Mouse (Mus musculus) limb, embryonic 14.5 days (tissue): Measurements from ENCODE around the gene Col5a1. TPM values are rescaled to one million over a fixed set of nuclear protein-coding genes. Genes with fewer than 3 reads are reported as not detected.

ENCODE experiments used
- ATAC-seq: fragments of 200-750 bp; cut with Nextera tagmentation; 2 replicates; pipeline ENCODE4 v1.8.0; 2017; ENCODE audit warnings: low read depth, moderate number of reproducible peaks, moderate TSS enrichment; ENCODE audit not compliant: low FRiP score
- DNase-seq: peaks from one replicate; pipeline ENCODE4 v3.0.0-alpha.2; 2015; ENCODE audit warnings: low spot score
- H3K27ac ChIP-seq: fragments of 300-500 bp; sonication (generic); replicated peaks from 2 replicates; pipeline ENCODE4 v1.5.1; 2014; ENCODE audit warnings: low read depth, mild to moderate bottlenecking, low read length, moderate library complexity, mixed read lengths
- H3K27me3 ChIP-seq: fragments of 300-500 bp; sonication (generic); 2 replicates; pipeline ENCODE4 v1.6.1; 2014; ENCODE audit warnings: low read length, mixed read lengths; ENCODE audit not compliant: control insufficient read depth, insufficient read depth
- H3K36me3 ChIP-seq: fragments of 300-500 bp; sonication (generic); 2 replicates; pipeline ENCODE4 v1.6.1; 2014; ENCODE audit warnings: mild to moderate bottlenecking, low read length, moderate library complexity, mixed read lengths; ENCODE audit not compliant: control insufficient read depth, insufficient read depth
- H3K4me1 ChIP-seq: fragments of 300-500 bp; sonication (generic); 2 replicates; pipeline ENCODE4 v1.6.1; 2014; ENCODE audit warnings: antibody characterized with exemption, low read length, mixed read lengths; ENCODE audit not compliant: control insufficient read depth, insufficient read depth
- H3K4me2 ChIP-seq: fragments of 300-500 bp; sonication (generic); replicated peaks from 2 replicates; pipeline ENCODE4 v1.6.1; 2014; ENCODE audit warnings: low read depth, mild to moderate bottlenecking, low read length, moderate library complexity; ENCODE audit not compliant: severe bottlenecking
- H3K4me3 ChIP-seq: fragments of 300-500 bp; sonication (generic); replicated peaks from 2 replicates; pipeline ENCODE4 v1.5.1; 2014; ENCODE audit warnings: low read length
- H3K9ac ChIP-seq: fragments of 300-500 bp; sonication (generic); 2 replicates; pipeline ENCODE4 v1.6.1; 2014; ENCODE audit warnings: mild to moderate bottlenecking, low read depth, low read length, moderate library complexity; ENCODE audit not compliant: severe bottlenecking
- H3K9me3 ChIP-seq: fragments of 300-500 bp; sonication (generic); 2 replicates; pipeline ENCODE4 v1.6.1; 2016; ENCODE audit warnings: low read length; ENCODE audit not compliant: control insufficient read depth
- POLR2A ChIP-seq: fragments of 200-500 bp; IDR thresholded peaks from 2 replicates; pipeline ENCODE4 v1.8.0; 2012; ENCODE audit warnings: inconsistent platforms, mild to moderate bottlenecking, moderate library complexity, borderline replicate concordance; ENCODE audit not compliant: insufficient read depth, insufficient read length; ENCODE audit errors: extremely low read depth
- WGBS: fragments of 180-500 bp; shearing (Covaris S2); extraction: QIAGEN DNeasy Blood & Tissue Kit; methylation state at CpG from one replicate; pipeline ENCODE4 v1.1.7; 2014; 5-methylcytosine and 5-hydroxymethylcytosine counted together
- polyA plus RNA-seq, 2 experiments: library from polyadenylated mRNA; depleted of rRNA in 1 of 2; stranded (reverse) in 1 of 2; unstranded in 1 of 2; fragments of >200 nt; fragmentation: Nextera tagmentation in 1 of 2; extraction: Ambion mirVana in 1 of 2; gene quantifications; 2 replicates each; pipeline versions ENCODE4 v1.2.1 to v1.2.3; 2012 to 2014

Col5a1 gene
- polyA plus RNA-seq (2012; rRNA removed) (298 and 304 TPM in 2 replicates), polyA plus RNA-seq (2014; fragmentation: Nextera tagmentation; extraction: Ambion mirVana) (256 and 260 TPM in 2 replicates)

DNA sequence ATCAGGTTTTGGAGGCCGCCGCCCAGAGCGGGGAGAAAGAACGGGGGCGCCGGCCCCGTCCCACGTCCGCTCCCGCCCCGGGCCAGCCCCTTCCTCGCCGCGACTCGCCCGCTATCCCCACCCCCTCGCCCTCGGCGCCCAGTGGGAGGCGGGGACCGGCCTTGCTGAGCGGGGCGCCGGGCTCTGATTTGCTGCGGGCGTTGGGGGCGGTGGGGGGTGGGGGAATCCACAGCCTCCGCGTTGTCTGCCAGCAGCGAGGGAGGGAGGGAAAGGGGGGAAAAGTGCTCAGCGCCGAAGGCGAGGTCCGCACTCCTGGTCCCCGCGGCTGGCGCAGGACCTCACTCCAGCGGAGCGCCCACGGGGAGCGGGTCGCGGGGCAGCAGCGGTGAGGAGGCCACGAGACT, at the start of gene Col5a1:
Gene Col5a1 (plus strand): TSS at position 278 of the 404 bp plus-strand sequence.
- Histone ChIP-seq H3K27ac (peak within 1 kb of the TSS; percentile 96), H3K4me1 (peaks cover 33% of the 10 kb centered on the region), H3K4me2 (peak within 1 kb of the TSS; percentile 86), H3K27me3 (no peaks in the 10 kb centered on the region), H3K36me3 (peaks cover 6% of the 10 kb centered on the region; the same call in 1 of the 2 replicates), H3K4me3 (peak within 1 kb of the TSS; percentile 77), H3K9me3 (no peaks in the 10 kb centered on the region), H3K9ac (peak within 1 kb of the TSS; percentile 96)
- peak; percentile 76; the same call in 1 of the 2 replicates for TF ChIP-seq POLR2A
- ATAC-seq (peak; percentile 92), DNase-seq (peak; percentile 91)
- WGBS = 1% methylated on average over 24 of the region's 45 CpGs

DNA sequence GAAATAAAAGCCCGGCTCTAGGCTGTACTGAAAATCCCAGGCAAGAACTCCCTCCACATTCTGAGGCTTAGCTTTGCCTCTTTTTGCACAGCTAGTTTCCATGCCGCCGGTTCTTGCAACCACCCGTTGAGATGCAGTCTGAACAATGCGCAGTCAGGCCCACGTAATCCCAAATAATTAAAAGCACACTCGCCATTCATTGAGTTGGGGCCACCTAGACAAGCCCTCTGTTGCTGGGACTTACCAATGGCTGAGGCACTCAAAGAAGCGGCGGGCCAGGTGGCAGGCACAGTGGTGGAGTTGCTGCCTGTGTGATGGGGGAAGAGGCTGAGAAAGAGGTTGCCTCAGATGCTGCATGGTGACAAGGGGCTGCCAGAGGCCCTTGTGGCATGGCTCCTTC, 48.1 kb upstream of the Col5a1 start:
- Histone ChIP-seq H3K4me1 (peaks cover 49% of the 10 kb centered on the region), H3K9ac (no peak overlapping the region), H3K4me3 (no peak overlapping the region), H3K9me3 (no peaks in the 10 kb centered on the region), H3K27me3 (no peaks in the 10 kb centered on the region), H3K27ac (peak overlapping the region; percentile 63; the same call in 1 of the 2 replicates), H3K36me3 (no peaks in the 10 kb centered on the region), H3K4me2 (no peak overlapping the region)
- no peak for TF ChIP-seq POLR2A
- DNase-seq = no peak
- 48% methylated on average over 9 of the region's 9 CpGs for WGBS
- no peak for ATAC-seq

DNA sequence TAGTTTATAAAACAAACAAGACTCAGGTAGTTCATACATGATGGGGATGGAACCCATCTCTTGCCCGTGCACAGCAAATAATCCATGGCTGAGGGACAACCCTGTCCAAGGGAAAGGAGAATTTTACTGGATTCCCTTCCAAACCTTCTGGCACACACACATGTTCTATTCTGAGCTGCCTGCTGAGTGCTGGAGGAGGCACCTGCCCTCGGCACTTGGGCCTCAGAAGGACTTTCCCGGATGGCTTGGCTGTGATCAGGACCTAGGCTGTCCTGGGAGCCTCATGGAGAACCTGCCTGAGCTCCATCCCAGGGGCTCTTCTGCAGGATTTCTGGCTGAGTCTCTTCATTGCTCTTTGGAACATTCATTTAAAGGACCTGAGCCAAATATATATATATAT, 45.3 kb upstream of the Col5a1 start:
- ATAC-seq (no peak), DNase-seq (no peak)
- TF ChIP-seq POLR2A = no peak
- H3K4me1 ChIP-seq = peaks cover 30% of the 10 kb centered on the region
- H3K27me3 ChIP-seq = no peaks in the 10 kb centered on the region
- no peaks in the 10 kb centered on the region for H3K36me3 ChIP-seq
- H3K4me3 ChIP-seq = no peak overlapping the region
- no peaks in the 10 kb centered on the region for H3K9me3 ChIP-seq
- 43% methylated on average over 3 of the region's 3 CpGs for WGBS
- H3K4me2 ChIP-seq = no peak overlapping the region
- no peak overlapping the region for H3K9ac ChIP-seq
- H3K27ac ChIP-seq = 0 out of 2 replicates have a peak overlapping the region, but pooled peaks have one; percentile 33

DNA sequence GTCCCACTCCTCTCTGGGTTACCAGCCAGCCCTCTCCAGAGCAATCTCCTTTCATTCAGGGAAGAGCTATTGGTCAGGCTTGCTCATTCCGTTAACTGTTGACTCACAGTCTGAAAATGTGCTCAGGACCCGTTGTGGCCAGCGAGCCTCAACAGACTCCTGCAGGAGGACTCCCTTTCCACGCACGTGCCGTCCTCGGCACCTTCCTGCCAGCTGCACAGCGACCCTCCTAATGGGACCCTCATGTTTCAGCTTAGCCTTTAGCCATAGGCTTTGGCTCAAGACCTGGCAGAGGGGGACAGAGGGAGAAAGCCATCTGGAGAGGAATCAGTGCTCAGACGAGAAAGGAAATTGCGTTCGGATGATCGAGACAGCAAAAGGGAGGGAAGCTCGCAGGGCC, 43.3 kb upstream of the Col5a1 start:
- H3K4me2 ChIP-seq = no peak overlapping the region
- no peaks in the 10 kb centered on the region for H3K27me3 ChIP-seq
- DNase-seq (no peak), ATAC-seq (no peak)
- WGBS = 40% methylated on average over 13 of the region's 13 CpGs
- no peak overlapping the region for H3K4me3 ChIP-seq
- no peaks in the 10 kb centered on the region for H3K9me3 ChIP-seq
- peaks cover 32% of the 10 kb centered on the region for H3K4me1 ChIP-seq
- 0 out of 2 replicates have a peak overlapping the region, but pooled peaks have one; percentile 10 for H3K27ac ChIP-seq
- no peaks in the 10 kb centered on the region for H3K36me3 ChIP-seq
- no peak for TF ChIP-seq POLR2A
- H3K9ac ChIP-seq = no peak overlapping the region

DNA sequence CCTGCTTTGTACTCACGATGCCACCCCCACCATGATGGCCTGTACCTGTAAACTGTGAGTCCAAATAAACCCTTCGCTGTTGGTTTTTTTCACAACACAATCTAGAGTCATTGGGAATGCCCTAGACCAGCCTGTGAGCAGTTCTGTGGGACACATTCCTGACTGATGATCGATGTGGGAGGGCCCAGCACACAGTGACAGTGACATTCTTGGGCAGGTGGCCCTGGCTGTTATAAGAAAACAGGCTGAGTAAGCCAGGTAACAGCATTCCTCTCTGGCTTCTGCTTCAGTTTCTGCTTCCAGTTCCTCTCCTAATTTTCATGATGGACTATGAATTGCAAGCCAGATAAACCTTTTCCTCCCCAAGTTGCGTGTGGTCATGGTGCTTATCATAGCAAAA, 41.3 kb upstream of the Col5a1 start:
- Histone ChIP-seq H3K36me3 (no peaks in the 10 kb centered on the region), H3K4me2 (no peak overlapping the region), H3K4me3 (no peak overlapping the region), H3K9ac (no peak overlapping the region), H3K4me1 (peaks cover 36% of the 10 kb centered on the region), H3K9me3 (no peaks in the 10 kb centered on the region), H3K27me3 (no peaks in the 10 kb centered on the region), H3K27ac (no peak overlapping the region)
- 95% methylated on average over 4 of the region's 4 CpGs for WGBS
- ATAC-seq (no peak), DNase-seq (no peak)
- TF ChIP-seq POLR2A = no peak
